Mouse (Mus musculus): ENCODE measurements at regions not wholly inside any gene's neighbourhood (a gene's known extent, or its start where the extent isn't known, plus 50 kb on each side); places are given as distances from the start of the nearest gene placed in this dataset.

DNA sequence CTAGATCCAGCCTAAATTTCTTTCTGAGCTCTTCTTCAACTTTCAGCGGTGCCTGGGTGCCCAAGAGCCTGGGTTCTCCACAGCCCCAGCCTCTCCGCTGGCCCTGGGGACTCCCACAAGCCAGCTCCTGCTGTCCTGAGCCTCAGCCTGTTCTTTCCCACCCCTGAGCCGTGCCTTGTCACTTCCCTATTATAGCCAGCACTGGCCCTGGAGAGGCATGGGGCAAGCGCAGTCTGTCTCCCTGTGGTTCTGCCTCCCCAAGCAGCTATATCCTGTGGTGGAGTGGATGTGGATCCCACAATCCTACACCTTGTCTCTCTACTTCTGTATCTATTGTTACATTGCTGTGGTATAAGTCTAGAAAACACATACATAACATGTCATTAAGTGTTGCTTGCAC lies 128.6 kb upstream of the Hgf start:
- no peaks in the 10 kb centered on the region for H3K4me1 ChIP-seq (ENCODE audit: control insufficient read depth, insufficient read depth, low read length)
- H3K4me3 ChIP-seq (ENCODE audit: low read depth, low read length) = no peak overlapping the region
- H3K4me2 ChIP-seq = no peak overlapping the region
- no peak overlapping the region for H3K9ac ChIP-seq (ENCODE audit: low read depth, low read length)
- H3K27me3 ChIP-seq (ENCODE audit: control insufficient read depth, insufficient read depth, low read length) = no peaks in the 10 kb centered on the region
- H3K36me3 ChIP-seq (ENCODE audit: control insufficient read depth, insufficient read depth, low read length) = no peaks in the 10 kb centered on the region
- 77% methylated on average over 4 of the region's 4 CpGs for WGBS (ENCODE audit: insufficient replicate concordance)
- H3K27ac ChIP-seq (ENCODE audit: low read depth, low read length) = no peak overlapping the region
- H3K9me3 ChIP-seq (replicated peaks; ENCODE audit: control insufficient read depth, low read length) = no peaks in the 10 kb centered on the region
- ATAC-seq (replicated peaks; ENCODE audit: insufficient number of reproducible peaks, low FRiP score, low TSS enrichment) = no peak

DNA sequence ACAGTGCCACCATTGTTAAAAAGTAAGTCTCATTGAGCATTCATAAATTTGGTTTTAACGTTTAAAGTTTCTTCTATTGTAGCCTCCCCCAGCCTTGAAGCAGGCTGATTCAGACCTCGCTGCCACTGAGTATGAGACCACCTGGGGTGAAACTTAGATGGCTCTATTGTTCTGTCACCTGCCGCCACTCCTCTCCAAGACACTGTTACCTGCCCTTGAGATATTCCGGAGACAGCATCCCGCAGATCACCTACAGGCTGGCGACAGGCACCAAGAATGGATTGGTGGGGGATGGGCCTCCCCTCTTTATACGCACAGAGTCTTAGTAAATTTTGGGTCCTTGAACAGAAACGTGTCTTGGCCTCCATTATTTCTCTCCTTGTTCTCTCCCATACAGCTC lies 128.0 kb upstream of the Hgf start:
- Histone ChIP-seq H3K9me3 (replicated peaks; ENCODE audit: control insufficient read depth, low read length) (no peaks in the 10 kb centered on the region), H3K36me3 (ENCODE audit: control insufficient read depth, insufficient read depth, low read length) (no peaks in the 10 kb centered on the region), H3K4me1 (ENCODE audit: control insufficient read depth, insufficient read depth, low read length) (no peaks in the 10 kb centered on the region), H3K27ac (ENCODE audit: low read depth, low read length) (no peak overlapping the region), H3K27me3 (ENCODE audit: control insufficient read depth, insufficient read depth, low read length) (no peaks in the 10 kb centered on the region), H3K4me3 (ENCODE audit: low read depth, low read length) (no peak overlapping the region), H3K4me2 (no peak overlapping the region), H3K9ac (ENCODE audit: low read depth, low read length) (no peak overlapping the region)
- WGBS (ENCODE audit: insufficient replicate concordance) = 51% methylated on average over 8 of the region's 8 CpGs
- no peak for ATAC-seq (replicated peaks; ENCODE audit: insufficient number of reproducible peaks, low FRiP score, low TSS enrichment)

- H3K27ac ChIP-seq (ENCODE audit: low read depth, low read length) = no peak overlapping the region
- no peaks in the 10 kb centered on the region for H3K4me1 ChIP-seq (ENCODE audit: control insufficient read depth, insufficient read depth, low read length)
- WGBS (ENCODE audit: insufficient replicate concordance) = 58% methylated on average over 2 of the region's 2 CpGs
- no peak overlapping the region for H3K4me3 ChIP-seq (ENCODE audit: low read depth, low read length)
- no peak overlapping the region for H3K9ac ChIP-seq (ENCODE audit: low read depth, low read length)
- H3K9me3 ChIP-seq (replicated peaks; ENCODE audit: control insufficient read depth, low read length) = no peaks in the 10 kb centered on the region
- H3K36me3 ChIP-seq (ENCODE audit: control insufficient read depth, insufficient read depth, low read length) = no peaks in the 10 kb centered on the region
- no peaks in the 10 kb centered on the region for H3K27me3 ChIP-seq (ENCODE audit: control insufficient read depth, insufficient read depth, low read length)
- ATAC-seq (replicated peaks; ENCODE audit: insufficient number of reproducible peaks, low FRiP score, low TSS enrichment) = no peak
- H3K4me2 ChIP-seq = no peak overlapping the region
These were observed 127.0 kb upstream of the Hgf start for GRCm38 (mm10) chr5:16426306-16426705.

GRCm38 (mm10) chr5:16434586-16434985 lies 118.7 kb upstream of the Hgf start:
- H3K4me3 ChIP-seq (ENCODE audit: low read depth, low read length) = no peak overlapping the region
- H3K9ac ChIP-seq (ENCODE audit: low read depth, low read length) = no peak overlapping the region
- WGBS (ENCODE audit: insufficient replicate concordance) = 82% methylated on average over 3 of the region's 3 CpGs
- no peak overlapping the region for H3K4me2 ChIP-seq
- H3K4me1 ChIP-seq (ENCODE audit: control insufficient read depth, insufficient read depth, low read length) = no peaks in the 10 kb centered on the region
- H3K27me3 ChIP-seq (ENCODE audit: control insufficient read depth, insufficient read depth, low read length) = no peaks in the 10 kb centered on the region
- ATAC-seq (replicated peaks; ENCODE audit: insufficient number of reproducible peaks, low FRiP score, low TSS enrichment) = no peak
- H3K9me3 ChIP-seq (replicated peaks; ENCODE audit: control insufficient read depth, low read length) = no peaks in the 10 kb centered on the region
- H3K27ac ChIP-seq (ENCODE audit: low read depth, low read length) = no peak overlapping the region
- H3K36me3 ChIP-seq (ENCODE audit: control insufficient read depth, insufficient read depth, low read length) = no peaks in the 10 kb centered on the region

DNA sequence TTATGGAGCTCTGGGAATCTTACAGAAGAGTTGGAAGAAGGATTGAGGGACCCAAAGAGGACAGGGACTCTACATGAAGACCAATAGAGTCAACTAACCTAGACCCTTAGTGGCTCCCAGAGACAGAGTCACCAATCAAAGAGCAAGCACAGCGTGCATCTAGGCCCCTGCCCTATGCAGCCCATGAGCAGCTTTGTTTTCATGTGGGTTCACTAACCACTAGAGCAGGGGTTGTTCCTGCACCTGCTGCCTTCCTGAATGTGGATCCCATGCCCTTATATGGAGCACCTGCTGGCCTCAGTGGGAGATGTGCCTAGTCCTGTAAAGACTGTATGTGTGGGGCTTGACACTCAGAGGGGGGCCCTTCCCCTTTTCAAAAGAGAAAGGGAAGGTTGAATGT lies 108.2 kb upstream of the Hgf start:
- WGBS (ENCODE audit: insufficient replicate concordance) = 70% methylated on average over 1 of the region's 1 CpGs
- no peak overlapping the region for H3K9ac ChIP-seq (ENCODE audit: low read depth, low read length)
- ATAC-seq (replicated peaks; ENCODE audit: insufficient number of reproducible peaks, low FRiP score, low TSS enrichment) = no peak

GRCm38 (mm10) chr5:16446977-16447376 lies 106.3 kb upstream of the Hgf start:
- 46% methylated on average over 1 of the region's 1 CpGs for WGBS (ENCODE audit: insufficient replicate concordance)
- Histone ChIP-seq H3K27ac (ENCODE audit: low read depth, low read length) (no peak overlapping the region), H3K4me2 (no peak overlapping the region), H3K9me3 (replicated peaks; ENCODE audit: control insufficient read depth, low read length) (0 out of 2 replicates have a peak, but pooled peaks cover 6% of the 10 kb centered on the region), H3K27me3 (ENCODE audit: control insufficient read depth, insufficient read depth, low read length) (no peaks in the 10 kb centered on the region), H3K36me3 (ENCODE audit: control insufficient read depth, insufficient read depth, low read length) (no peaks in the 10 kb centered on the region), H3K4me1 (ENCODE audit: control insufficient read depth, insufficient read depth, low read length) (no peaks in the 10 kb centered on the region), H3K9ac (ENCODE audit: low read depth, low read length) (no peak overlapping the region), H3K4me3 (ENCODE audit: low read depth, low read length) (no peak overlapping the region)
- no peak for ATAC-seq (replicated peaks; ENCODE audit: insufficient number of reproducible peaks, low FRiP score, low TSS enrichment)

More for the DNA sequence above, 108.2 kb upstream of the Hgf start:
- H3K4me1 ChIP-seq (ENCODE audit: control insufficient read depth, insufficient read depth, low read length) = no peaks in the 10 kb centered on the region
- 0 out of 2 replicates have a peak, but pooled peaks cover 6% of the 10 kb centered on the region for H3K9me3 ChIP-seq (replicated peaks; ENCODE audit: control insufficient read depth, low read length)
- H3K27ac ChIP-seq (ENCODE audit: low read depth, low read length) = no peak overlapping the region
- no peak overlapping the region for H3K4me3 ChIP-seq (ENCODE audit: low read depth, low read length)
- no peak overlapping the region for H3K4me2 ChIP-seq
- no peaks in the 10 kb centered on the region for H3K36me3 ChIP-seq (ENCODE audit: control insufficient read depth, insufficient read depth, low read length)
- H3K27me3 ChIP-seq (ENCODE audit: control insufficient read depth, insufficient read depth, low read length) = no peaks in the 10 kb centered on the region

DNA sequence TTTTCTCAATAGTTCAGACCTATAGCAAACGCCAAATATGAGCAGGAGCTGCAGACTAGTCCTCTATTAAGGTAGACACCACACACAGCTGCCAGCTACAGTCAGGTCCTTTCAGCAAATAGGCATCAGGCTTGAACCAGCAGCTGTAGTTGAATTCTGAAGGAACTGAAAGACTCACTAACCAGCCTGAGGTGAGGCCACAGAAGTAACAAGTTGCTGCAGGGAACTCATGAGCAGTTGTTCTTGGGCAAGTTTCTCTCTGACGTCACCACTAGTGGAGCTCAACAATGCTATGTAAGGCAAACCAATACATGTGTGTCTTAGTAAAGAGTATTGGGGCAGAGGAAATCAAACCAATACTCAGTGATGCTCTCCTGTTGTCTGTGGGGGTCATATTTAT lies 91.5 kb upstream of the Hgf start:
- Histone ChIP-seq H3K27ac (ENCODE audit: low read depth, low read length) (no peak overlapping the region), H3K4me1 (ENCODE audit: control insufficient read depth, insufficient read depth, low read length) (no peaks in the 10 kb centered on the region), H3K9me3 (replicated peaks; ENCODE audit: control insufficient read depth, low read length) (no peaks in the 10 kb centered on the region), H3K4me3 (ENCODE audit: low read depth, low read length) (no peak overlapping the region), H3K9ac (ENCODE audit: low read depth, low read length) (no peak overlapping the region), H3K27me3 (ENCODE audit: control insufficient read depth, insufficient read depth, low read length) (no peaks in the 10 kb centered on the region), H3K4me2 (no peak overlapping the region), H3K36me3 (ENCODE audit: control insufficient read depth, insufficient read depth, low read length) (no peaks in the 10 kb centered on the region)
- WGBS (ENCODE audit: insufficient replicate concordance) = 72% methylated on average over 2 of the region's 2 CpGs
- ATAC-seq (replicated peaks; ENCODE audit: insufficient number of reproducible peaks, low FRiP score, low TSS enrichment) = no peak

GRCm38 (mm10) chr5:16466266-16466665 lies 87.0 kb upstream of the Hgf start:
- H3K27me3 ChIP-seq (ENCODE audit: control insufficient read depth, insufficient read depth, low read length) = no peaks in the 10 kb centered on the region
- no peak overlapping the region for H3K4me2 ChIP-seq
- 74% methylated on average over 5 of the region's 5 CpGs for WGBS (ENCODE audit: insufficient replicate concordance)
- no peak for ATAC-seq (replicated peaks; ENCODE audit: insufficient number of reproducible peaks, low FRiP score, low TSS enrichment)
- H3K9ac ChIP-seq (ENCODE audit: low read depth, low read length) = no peak overlapping the region
- no peaks in the 10 kb centered on the region for H3K4me1 ChIP-seq (ENCODE audit: control insufficient read depth, insufficient read depth, low read length)
- H3K36me3 ChIP-seq (ENCODE audit: control insufficient read depth, insufficient read depth, low read length) = no peaks in the 10 kb centered on the region
- no peaks in the 10 kb centered on the region for H3K9me3 ChIP-seq (replicated peaks; ENCODE audit: control insufficient read depth, low read length)
- H3K27ac ChIP-seq (ENCODE audit: low read depth, low read length) = no peak overlapping the region
- no peak overlapping the region for H3K4me3 ChIP-seq (ENCODE audit: low read depth, low read length)

DNA sequence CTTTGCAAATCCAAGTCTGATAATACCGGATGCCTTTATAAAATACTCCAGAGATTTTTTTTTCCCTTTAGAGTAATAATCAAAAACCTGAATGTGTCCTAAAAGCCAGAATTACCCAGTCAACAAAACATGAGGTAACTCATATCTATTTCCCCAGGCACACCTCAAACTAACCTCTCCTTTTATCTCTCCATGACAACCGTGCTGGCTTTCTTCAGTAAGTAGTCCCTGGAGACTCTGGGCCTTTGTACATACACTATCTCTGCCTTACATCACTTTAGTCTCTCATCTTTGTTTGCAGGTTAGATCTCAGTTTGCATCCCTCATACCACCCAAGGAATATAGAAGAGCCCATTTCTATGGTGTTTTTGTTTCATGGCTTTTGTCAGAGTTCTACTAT lies 84.7 kb upstream of the Hgf start:
- 59% methylated on average over 2 of the region's 2 CpGs for WGBS (ENCODE audit: insufficient replicate concordance)
- no peaks in the 10 kb centered on the region for H3K27me3 ChIP-seq (ENCODE audit: control insufficient read depth, insufficient read depth, low read length)
- H3K27ac ChIP-seq (ENCODE audit: low read depth, low read length) = no peak overlapping the region
- no peak overlapping the region for H3K4me3 ChIP-seq (ENCODE audit: low read depth, low read length)
- no peak overlapping the region for H3K4me2 ChIP-seq
- H3K9me3 ChIP-seq (replicated peaks; ENCODE audit: control insufficient read depth, low read length) = no peaks in the 10 kb centered on the region
- no peaks in the 10 kb centered on the region for H3K36me3 ChIP-seq (ENCODE audit: control insufficient read depth, insufficient read depth, low read length)
- no peaks in the 10 kb centered on the region for H3K4me1 ChIP-seq (ENCODE audit: control insufficient read depth, insufficient read depth, low read length)
- no peak overlapping the region for H3K9ac ChIP-seq (ENCODE audit: low read depth, low read length)
- no peak for ATAC-seq (replicated peaks; ENCODE audit: insufficient number of reproducible peaks, low FRiP score, low TSS enrichment)

Data from heart, embryonic 11.5 days (tissue).